Mouse (Mus musculus): ENCODE data around the gene Tut4.

The Tut4 gene

GRCm38 (mm10) chr4:108459231-108460155 is at the start of gene Tut4:
Gene Tut4, plus strand, starts transcription at chr4:108459426.
- TF ChIP-seq GATA4 (IDR thresholded peaks at IDR 0.05; ENCODE audit: insufficient replicate concordance, low read length): no peak

GRCm38 (mm10) chr4:108424587-108424986 is 34.6 kb upstream of the Tut4 start:
- TF ChIP-seq GATA4 (IDR thresholded peaks at IDR 0.05; ENCODE audit: insufficient replicate concordance, low read length): no peak

DNA sequence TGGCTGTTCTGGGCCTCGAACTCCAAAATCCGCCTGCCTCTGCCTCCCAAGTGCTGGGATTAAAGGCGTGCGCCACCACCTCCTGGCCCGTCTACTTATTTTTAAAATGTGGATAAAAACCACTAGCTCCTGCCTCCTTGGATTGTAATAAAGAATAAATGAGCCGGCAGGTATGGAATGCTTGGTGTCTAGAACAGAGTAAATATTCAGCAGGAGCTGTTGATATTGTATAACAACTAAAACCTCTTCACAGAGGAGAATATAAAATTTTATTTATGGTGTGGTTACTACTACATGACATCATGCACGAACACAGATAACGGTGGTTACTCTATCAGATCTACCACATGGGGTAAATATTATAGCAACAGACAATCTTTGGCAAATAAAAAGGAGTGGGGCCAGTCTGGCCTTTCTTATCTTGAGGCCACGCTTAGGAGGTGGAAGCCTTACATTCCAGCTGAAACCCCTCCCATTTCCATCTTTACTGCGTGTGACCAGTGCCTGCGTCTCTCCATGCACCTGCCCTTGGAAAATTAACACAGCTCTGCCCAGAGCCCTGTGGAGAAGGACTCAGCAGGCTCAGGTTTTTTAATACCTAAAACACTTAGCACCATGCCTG is 31.4 kb upstream of the Tut4 start:
- no peak for TF ChIP-seq GATA4 (IDR thresholded peaks at IDR 0.05; ENCODE audit: insufficient replicate concordance, low read length)

GRCm38 (mm10) chr4:108428341-108428721 is 30.9 kb upstream of the Tut4 start:
- TF ChIP-seq GATA4 (IDR thresholded peaks at IDR 0.05; ENCODE audit: insufficient replicate concordance, low read length): no peak

DNA sequence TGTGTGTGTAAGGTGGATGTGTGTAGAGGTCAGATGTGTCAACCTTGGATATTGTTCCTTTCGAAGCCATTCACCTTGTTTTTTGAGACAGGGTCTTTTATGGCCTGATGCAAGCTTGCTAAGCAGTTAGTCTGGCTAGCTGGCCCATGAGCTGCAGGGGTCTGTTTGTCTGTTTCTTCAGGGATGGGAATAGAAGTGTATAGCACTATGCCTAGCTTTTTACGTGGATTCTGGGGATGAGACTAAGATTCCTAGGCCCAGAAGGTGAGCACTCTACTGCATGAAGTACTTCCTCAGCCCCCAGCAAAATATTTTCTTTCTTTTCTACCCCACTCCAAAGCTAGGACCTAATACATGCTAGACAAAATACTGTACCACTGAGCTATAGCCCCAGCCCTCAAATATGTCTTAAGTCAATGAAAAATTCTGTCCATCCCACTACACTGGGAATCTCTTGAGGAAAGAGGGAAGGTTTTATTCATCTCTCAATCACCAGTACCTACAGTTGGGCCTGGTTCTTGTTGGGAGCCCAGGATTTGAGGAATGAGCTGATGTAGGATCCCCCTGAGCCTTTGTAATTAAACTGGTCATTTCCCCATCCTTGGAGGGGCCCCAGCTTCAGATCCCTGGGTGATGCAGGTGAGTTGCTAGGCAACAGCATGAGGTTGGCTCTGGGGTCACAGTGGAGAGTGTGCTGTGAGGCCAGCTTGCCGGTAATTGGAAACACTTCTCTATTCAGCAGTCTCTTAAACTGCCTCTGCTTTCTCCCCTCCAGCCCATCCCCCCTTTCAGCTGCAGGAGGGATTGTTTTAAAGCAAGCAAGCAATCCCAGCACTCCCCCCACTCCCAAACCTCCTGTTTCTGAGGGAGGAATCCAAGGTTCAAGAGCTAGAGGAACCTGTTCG is 28.3 kb upstream of the Tut4 start:
- no peak for TF ChIP-seq GATA4 (IDR thresholded peaks at IDR 0.05; ENCODE audit: insufficient replicate concordance, low read length)

GRCm38 (mm10) chr4:108431561-108431936 is 27.7 kb upstream of the Tut4 start:
- TF ChIP-seq GATA4 (IDR thresholded peaks at IDR 0.05; ENCODE audit: insufficient replicate concordance, low read length): no peak

- TF ChIP-seq GATA4 (IDR thresholded peaks at IDR 0.05; ENCODE audit: insufficient replicate concordance, low read length): no peak
Measured at GRCm38 (mm10) chr4:108433341-108433740, 25.9 kb upstream of the Tut4 start.

DNA sequence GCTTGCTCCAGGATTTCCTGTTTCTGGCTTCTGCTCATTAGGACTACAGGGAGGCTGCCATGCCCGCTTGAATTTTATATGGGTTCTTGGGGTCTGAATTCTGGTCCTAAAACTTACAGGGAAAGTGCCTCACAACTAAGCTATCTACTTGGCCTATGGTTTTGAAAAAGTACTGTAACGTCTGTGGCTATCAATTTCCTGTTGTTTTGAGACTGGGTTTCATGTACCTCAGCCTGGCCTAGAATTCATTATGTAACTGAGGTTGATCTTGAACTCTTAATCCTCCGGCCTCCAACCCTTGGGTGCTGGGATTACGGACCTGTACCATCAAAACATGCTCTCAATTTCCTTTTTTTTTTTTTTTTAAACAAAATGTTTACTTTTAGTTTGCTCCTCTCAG is 25.0 kb upstream of the Tut4 start:
- TF ChIP-seq GATA4 (IDR thresholded peaks at IDR 0.05; ENCODE audit: insufficient replicate concordance, low read length): no peak

DNA sequence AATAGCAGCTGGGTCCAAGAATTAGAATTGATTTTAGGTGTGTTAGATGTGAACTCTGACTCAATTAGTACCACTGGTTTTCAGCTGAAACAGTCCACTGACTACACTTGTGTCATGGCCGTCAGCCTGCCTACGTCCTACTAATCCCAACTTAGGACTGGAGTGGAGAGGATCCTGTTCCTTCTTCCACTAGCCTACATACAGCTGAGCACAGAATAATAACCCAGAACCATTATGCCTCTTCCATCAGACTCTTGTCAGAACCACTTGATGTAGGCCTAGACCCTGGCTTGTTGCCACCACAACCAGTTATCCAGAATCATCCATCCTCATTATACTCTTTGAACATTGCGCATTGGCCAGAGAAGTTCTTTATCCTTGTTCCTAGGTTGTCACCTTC is 24.4 kb upstream of the Tut4 start:
- no peak for TF ChIP-seq GATA4 (IDR thresholded peaks at IDR 0.05; ENCODE audit: insufficient replicate concordance, low read length)

- TF ChIP-seq GATA4 (IDR thresholded peaks at IDR 0.05; ENCODE audit: insufficient replicate concordance, low read length): no peak
Measured at GRCm38 (mm10) chr4:108435646-108436045, 23.6 kb upstream of the Tut4 start.

DNA sequence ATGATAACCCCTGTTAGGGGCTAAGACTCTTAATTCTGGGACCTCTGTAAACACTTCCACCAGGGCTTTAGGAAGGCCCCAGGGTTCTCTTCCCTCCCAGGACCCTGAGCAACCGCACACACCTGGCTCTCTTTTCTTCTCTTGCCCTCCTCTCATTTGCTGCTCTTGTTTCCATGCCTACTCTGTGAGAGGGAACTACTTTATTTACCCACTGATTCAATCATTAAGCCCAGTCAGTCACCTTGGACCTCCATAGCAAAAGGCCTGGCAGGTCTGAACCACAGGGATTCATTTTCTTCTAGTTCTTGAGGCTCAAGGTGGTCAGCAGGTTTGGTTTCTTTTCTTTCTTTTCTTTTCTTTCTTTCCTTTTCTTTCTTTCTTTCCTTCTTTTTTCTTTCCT is 23.0 kb upstream of the Tut4 start:
- TF ChIP-seq GATA4 (IDR thresholded peaks at IDR 0.05; ENCODE audit: insufficient replicate concordance, low read length): no peak

DNA sequence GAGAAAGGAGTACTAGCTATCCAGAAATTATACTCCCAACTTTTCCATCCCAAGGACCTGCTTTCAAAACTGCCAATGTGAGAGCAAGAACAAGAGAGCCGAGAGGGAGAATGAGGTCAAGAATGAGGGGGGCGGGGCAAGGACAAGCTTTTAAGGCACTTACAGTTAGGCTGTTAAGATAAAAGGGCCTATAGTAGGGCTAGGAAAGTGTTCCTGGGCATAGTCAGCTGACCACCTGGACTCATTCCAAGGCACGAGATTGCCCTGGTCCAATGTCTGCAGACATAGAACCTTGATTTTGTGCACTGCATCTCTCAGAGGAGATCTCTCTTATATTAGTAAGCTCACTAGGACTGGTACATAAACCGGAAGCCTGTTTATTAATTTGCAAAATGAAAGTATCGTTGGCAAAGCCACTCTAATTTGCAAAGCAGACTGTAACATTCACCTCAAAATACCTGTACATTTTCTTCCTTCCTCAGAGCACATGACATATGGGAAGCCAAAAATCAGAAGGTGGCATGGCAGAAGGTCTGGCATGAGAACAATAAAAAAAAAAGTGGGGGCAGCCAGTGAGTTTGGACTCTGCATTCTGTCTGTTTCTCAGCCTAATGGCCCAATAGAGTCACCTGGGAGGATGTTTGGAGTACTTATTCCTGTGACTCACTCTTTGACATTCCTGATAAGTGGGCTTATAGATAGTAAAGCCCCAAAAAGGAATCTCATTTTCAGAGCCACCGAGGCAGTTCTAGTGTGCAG is 21.0 kb upstream of the Tut4 start:
- TF ChIP-seq GATA4 (IDR thresholded peaks at IDR 0.05; ENCODE audit: insufficient replicate concordance, low read length): no peak

- no peak for TF ChIP-seq GATA4 (IDR thresholded peaks at IDR 0.05; ENCODE audit: insufficient replicate concordance, low read length)
Measured at GRCm38 (mm10) chr4:108448091-108448490, 11.1 kb upstream of the Tut4 start.

GRCm38 (mm10) chr4:108456028-108456427 is 3.2 kb upstream of the Tut4 start:
- TF ChIP-seq GATA4 (IDR thresholded peaks at IDR 0.05; ENCODE audit: insufficient replicate concordance, low read length): peak; percentile 40; the same call in 1 of the 2 replicates
